Mouse (Mus musculus) limb, embryonic 14.5 days (tissue): ENCODE data around the gene Nop53. TPM values are rescaled to one million over a fixed set of nuclear protein-coding genes. Genes with fewer than 3 reads are reported as not detected.

Source experiments
- ATAC-seq: fragments of 200-750 bp; cut with Nextera tagmentation; 2 replicates; pipeline ENCODE4 v1.8.0; 2017; ENCODE audit warnings: low read depth, moderate number of reproducible peaks, moderate TSS enrichment; ENCODE audit not compliant: low FRiP score
- DNase-seq: peaks from one replicate; pipeline ENCODE4 v3.0.0-alpha.2; 2015; ENCODE audit warnings: low spot score
- H3K27ac ChIP-seq: fragments of 300-500 bp; sonication (generic); replicated peaks from 2 replicates; pipeline ENCODE4 v1.5.1; 2014; ENCODE audit warnings: low read depth, mild to moderate bottlenecking, low read length, moderate library complexity, mixed read lengths
- H3K27me3 ChIP-seq: fragments of 300-500 bp; sonication (generic); 2 replicates; pipeline ENCODE4 v1.6.1; 2014; ENCODE audit warnings: low read length, mixed read lengths; ENCODE audit not compliant: control insufficient read depth, insufficient read depth
- H3K36me3 ChIP-seq: fragments of 300-500 bp; sonication (generic); 2 replicates; pipeline ENCODE4 v1.6.1; 2014; ENCODE audit warnings: mild to moderate bottlenecking, low read length, moderate library complexity, mixed read lengths; ENCODE audit not compliant: control insufficient read depth, insufficient read depth
- H3K4me1 ChIP-seq: fragments of 300-500 bp; sonication (generic); 2 replicates; pipeline ENCODE4 v1.6.1; 2014; ENCODE audit warnings: antibody characterized with exemption, low read length, mixed read lengths; ENCODE audit not compliant: control insufficient read depth, insufficient read depth
- H3K4me2 ChIP-seq: fragments of 300-500 bp; sonication (generic); replicated peaks from 2 replicates; pipeline ENCODE4 v1.6.1; 2014; ENCODE audit warnings: low read depth, mild to moderate bottlenecking, low read length, moderate library complexity; ENCODE audit not compliant: severe bottlenecking
- H3K4me3 ChIP-seq: fragments of 300-500 bp; sonication (generic); replicated peaks from 2 replicates; pipeline ENCODE4 v1.5.1; 2014; ENCODE audit warnings: low read length
- H3K9ac ChIP-seq: fragments of 300-500 bp; sonication (generic); 2 replicates; pipeline ENCODE4 v1.6.1; 2014; ENCODE audit warnings: mild to moderate bottlenecking, low read depth, low read length, moderate library complexity; ENCODE audit not compliant: severe bottlenecking
- H3K9me3 ChIP-seq: fragments of 300-500 bp; sonication (generic); 2 replicates; pipeline ENCODE4 v1.6.1; 2016; ENCODE audit warnings: low read length; ENCODE audit not compliant: control insufficient read depth
- POLR2A ChIP-seq: fragments of 200-500 bp; IDR thresholded peaks from 2 replicates; pipeline ENCODE4 v1.8.0; 2012; ENCODE audit warnings: inconsistent platforms, mild to moderate bottlenecking, moderate library complexity, borderline replicate concordance; ENCODE audit not compliant: insufficient read depth, insufficient read length; ENCODE audit errors: extremely low read depth
- WGBS: fragments of 180-500 bp; shearing (Covaris S2); extraction: QIAGEN DNeasy Blood & Tissue Kit; methylation state at CpG from one replicate; pipeline ENCODE4 v1.1.7; 2014; 5-methylcytosine and 5-hydroxymethylcytosine counted together
- polyA plus RNA-seq, 2 experiments: library from polyadenylated mRNA; depleted of rRNA in 1 of 2; stranded (reverse) in 1 of 2; unstranded in 1 of 2; fragments of >200 nt; fragmentation: Nextera tagmentation in 1 of 2; extraction: Ambion mirVana in 1 of 2; gene quantifications; 2 replicates each; pipeline versions ENCODE4 v1.2.1 to v1.2.3; 2012 to 2014

Nop53 gene
- polyA plus RNA-seq, 2 experiments = 176 to 192 TPM

DNA sequence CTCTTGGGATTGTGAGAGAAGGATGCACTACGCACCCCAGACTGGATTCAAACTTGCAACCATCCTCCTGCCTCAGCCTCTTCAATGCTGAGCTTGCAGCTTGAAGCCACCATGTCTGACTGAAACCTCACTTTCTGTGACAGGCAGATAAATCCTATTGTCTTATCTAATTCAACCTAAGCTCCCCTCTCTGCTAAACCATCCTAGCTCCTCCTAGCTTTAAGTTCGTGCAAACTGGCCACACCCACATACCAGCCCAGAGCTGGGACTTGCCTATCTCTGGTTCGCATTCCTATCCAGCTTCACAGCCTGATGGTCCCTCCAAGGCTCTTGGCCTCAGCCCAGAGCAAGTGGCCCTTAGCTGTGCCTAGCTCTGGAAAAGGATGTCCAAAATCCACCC is 6.5 kb upstream of the Nop53 start:
- no peaks in the 10 kb centered on the region for H3K27me3 ChIP-seq
- no peaks in the 10 kb centered on the region; the same call in 1 of the 2 replicates for H3K9me3 ChIP-seq
- 64% methylated on average over 3 of the region's 3 CpGs for WGBS
- H3K36me3 ChIP-seq = peaks cover 61% of the 10 kb centered on the region
- no peak for ATAC-seq
- H3K27ac ChIP-seq = no peak overlapping the region
- no peak overlapping the region for H3K4me2 ChIP-seq
- no peak overlapping the region for H3K9ac ChIP-seq
- H3K4me3 ChIP-seq = no peak overlapping the region
- DNase-seq = no peak
- no peak for TF ChIP-seq POLR2A
- H3K4me1 ChIP-seq = peaks cover 13% of the 10 kb centered on the region

DNA sequence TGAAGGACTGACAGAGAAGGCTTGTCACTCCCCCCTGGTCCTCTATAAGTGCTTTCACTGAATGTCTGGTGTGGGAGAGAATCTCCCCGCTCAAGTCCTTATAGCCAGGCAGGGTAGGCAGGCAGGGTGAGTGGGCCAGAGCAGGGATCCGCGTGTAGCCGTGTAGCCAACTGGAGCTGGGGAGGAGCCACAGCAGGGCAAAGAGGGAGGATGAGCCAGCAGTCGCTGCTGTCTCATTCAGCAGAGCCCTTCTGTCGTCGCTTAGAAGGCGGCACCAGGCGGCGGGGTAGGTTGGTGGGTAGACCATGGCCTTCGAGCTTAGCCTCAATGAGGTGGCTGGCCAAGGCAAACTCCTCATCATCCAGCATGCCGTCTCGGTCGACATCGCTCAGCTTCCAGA is 4.1 kb upstream of the Nop53 start:
- ATAC-seq (no peak), DNase-seq (no peak)
- no peak for TF ChIP-seq POLR2A
- no peak overlapping the region for H3K4me2 ChIP-seq
- no peak overlapping the region for H3K4me3 ChIP-seq
- no peak overlapping the region for H3K9ac ChIP-seq
- H3K27me3 ChIP-seq = no peaks in the 10 kb centered on the region
- WGBS = 79% methylated on average over 15 of the region's 15 CpGs
- H3K36me3 ChIP-seq = peaks cover 43% of the 10 kb centered on the region
- H3K9me3 ChIP-seq = no peaks in the 10 kb centered on the region; the same call in 1 of the 2 replicates
- H3K4me1 ChIP-seq = peaks cover 10% of the 10 kb centered on the region
- no peak overlapping the region for H3K27ac ChIP-seq

DNA sequence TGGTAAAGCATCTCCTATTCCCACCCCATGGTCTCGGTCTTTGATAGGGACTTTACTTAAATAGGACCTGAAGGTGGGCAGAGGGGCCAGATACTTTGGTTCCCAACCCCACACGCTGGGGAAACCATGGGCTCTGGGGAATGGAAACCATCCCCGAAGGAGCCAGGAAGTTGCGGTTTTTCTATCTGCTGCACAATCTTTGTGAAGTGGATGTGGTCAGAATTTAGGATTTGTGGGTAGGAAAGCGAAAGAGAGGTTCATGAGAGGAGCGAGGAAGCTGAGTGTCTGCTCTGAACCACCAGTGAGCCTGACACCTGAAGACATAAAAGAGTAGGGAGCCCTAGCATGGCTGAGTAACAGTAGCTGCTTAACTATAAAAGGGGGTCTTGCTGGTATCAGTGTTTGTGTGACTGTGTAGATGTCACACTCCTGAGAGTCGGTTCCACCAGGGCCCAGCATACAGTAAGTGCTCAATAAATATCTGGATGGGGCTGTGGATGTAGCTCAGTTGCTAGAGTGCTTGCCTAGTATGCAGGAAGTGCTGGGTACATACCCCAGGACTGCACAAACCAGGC is 3.4 kb upstream of the Nop53 start:
- WGBS = 87% methylated on average over 7 of the region's 7 CpGs
- DNase-seq = no peak
- peak overlapping the region; percentile 36; the same call in 1 of the 2 replicates for H3K9ac ChIP-seq

DNA sequence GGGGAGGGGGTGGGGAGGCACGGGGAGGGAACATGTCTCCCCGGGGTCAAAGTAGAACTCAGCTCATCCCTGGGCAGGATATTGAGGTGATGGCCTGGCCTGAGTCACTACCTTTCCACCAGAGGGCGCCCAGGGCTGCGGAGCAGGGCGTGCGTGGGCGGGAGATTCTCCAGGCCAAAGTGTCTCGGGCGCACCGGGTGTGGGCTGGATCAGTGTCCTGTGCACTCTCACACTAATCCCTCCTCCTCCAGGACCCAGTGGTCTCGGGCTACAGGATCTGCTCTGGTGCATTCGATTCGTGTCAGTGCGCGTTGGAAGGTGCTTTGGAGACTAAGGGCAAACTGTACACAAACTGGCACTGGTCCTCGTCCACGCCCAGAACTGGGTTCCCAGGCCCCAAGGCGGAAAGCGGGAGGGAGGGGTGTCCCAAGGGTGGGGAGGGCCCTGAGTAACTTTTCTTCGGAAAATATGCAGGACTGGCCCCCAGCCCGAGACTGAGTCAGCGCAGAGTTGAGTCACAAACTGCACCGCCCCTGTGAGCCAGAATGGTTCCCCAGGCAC is 2.6 kb upstream of the Nop53 start:
- ATAC-seq = peak; percentile 25
- TF ChIP-seq POLR2A = no peak
- DNase-seq = peak; percentile 82
- H3K4me3 ChIP-seq = peak overlapping the region; percentile 23
- peak overlapping the region; percentile 48; the same call in 1 of the 2 replicates for H3K27ac ChIP-seq
- H3K27me3 ChIP-seq = no peaks in the 10 kb centered on the region
- H3K4me1 ChIP-seq = peaks cover 16% of the 10 kb centered on the region
- peaks cover 42% of the 10 kb centered on the region for H3K36me3 ChIP-seq
- WGBS = 2% methylated on average over 23 of the region's 23 CpGs
- H3K4me2 ChIP-seq = peak overlapping the region; percentile 53
- H3K9me3 ChIP-seq = no peaks in the 10 kb centered on the region; the same call in 1 of the 2 replicates
- H3K9ac ChIP-seq = peak overlapping the region; percentile 36

More for the DNA sequence above, 3.4 kb upstream of the Nop53 start:
- no peak overlapping the region for H3K27ac ChIP-seq
- H3K4me2 ChIP-seq = no peak overlapping the region
- no peaks in the 10 kb centered on the region; the same call in 1 of the 2 replicates for H3K9me3 ChIP-seq
- ATAC-seq = no peak
- TF ChIP-seq POLR2A = no peak
- H3K4me1 ChIP-seq = peaks cover 16% of the 10 kb centered on the region
- H3K36me3 ChIP-seq = peaks cover 37% of the 10 kb centered on the region
- no peaks in the 10 kb centered on the region for H3K27me3 ChIP-seq
- no peak overlapping the region for H3K4me3 ChIP-seq

DNA sequence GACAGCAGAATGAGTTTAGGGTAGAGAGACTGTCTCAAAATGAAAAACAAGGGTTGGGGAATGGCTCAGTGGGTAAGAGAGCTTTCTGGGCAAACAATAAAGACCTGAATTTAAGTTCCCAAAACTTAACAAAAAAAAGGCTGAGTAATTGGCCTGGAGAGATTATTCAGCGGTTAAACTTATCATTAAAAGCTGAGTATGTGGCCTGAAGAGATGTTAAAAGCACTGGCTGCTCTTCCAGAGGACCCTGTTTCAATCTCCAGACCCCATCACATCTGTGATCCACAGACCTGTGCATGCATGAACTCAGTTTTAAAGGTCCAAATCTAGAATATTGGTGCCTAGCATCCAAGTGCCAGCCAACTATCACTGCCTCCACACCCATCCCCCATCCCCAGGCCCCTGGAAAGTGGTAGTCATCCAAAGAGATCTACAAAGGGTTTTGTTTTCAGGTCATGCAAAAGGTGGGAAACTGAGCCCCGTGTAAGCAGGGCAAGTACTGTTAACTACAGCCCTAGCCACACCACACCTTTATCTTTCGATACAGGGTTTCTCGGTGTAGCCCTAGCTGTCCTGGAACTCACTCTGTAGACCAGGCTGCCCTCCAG is 1.9 kb upstream of the Nop53 start:
- Histone ChIP-seq H3K27me3 (no peaks in the 10 kb centered on the region), H3K27ac (no peak overlapping the region), H3K4me1 (peaks cover 16% of the 10 kb centered on the region), H3K4me3 (no peak overlapping the region), H3K4me2 (peak overlapping the region; percentile 53; the same call in 1 of the 2 replicates), H3K36me3 (peaks cover 47% of the 10 kb centered on the region), H3K9ac (no peak overlapping the region), H3K9me3 (no peaks in the 10 kb centered on the region)
- ATAC-seq (no peak), DNase-seq (no peak)
- TF ChIP-seq POLR2A = no peak
- 51% methylated on average over 4 of the region's 4 CpGs for WGBS
